Mouse (Mus musculus) small intestine, adult 2 months (tissue): ENCODE results near the gene Zc2hc1b.

Source experiments
- CTCF ChIP-seq: fragments of 200-500 bp; IDR thresholded peaks from 2 replicates; pipeline ENCODE4 v1.5.1; 2012; ENCODE audit warnings: low read depth, mild to moderate bottlenecking, control low read depth, inconsistent platforms, low read length, moderate library complexity, mixed read lengths; ENCODE audit not compliant: insufficient replicate concordance, insufficient read length; ENCODE audit errors: extremely low read depth
- POLR2A ChIP-seq: fragments of 200-500 bp; IDR thresholded peaks from 2 replicates; pipeline ENCODE4 v1.6.1; 2012; ENCODE audit warnings: low read depth, mild to moderate bottlenecking, control low read depth, inconsistent platforms, low read length, moderate library complexity

DNA sequence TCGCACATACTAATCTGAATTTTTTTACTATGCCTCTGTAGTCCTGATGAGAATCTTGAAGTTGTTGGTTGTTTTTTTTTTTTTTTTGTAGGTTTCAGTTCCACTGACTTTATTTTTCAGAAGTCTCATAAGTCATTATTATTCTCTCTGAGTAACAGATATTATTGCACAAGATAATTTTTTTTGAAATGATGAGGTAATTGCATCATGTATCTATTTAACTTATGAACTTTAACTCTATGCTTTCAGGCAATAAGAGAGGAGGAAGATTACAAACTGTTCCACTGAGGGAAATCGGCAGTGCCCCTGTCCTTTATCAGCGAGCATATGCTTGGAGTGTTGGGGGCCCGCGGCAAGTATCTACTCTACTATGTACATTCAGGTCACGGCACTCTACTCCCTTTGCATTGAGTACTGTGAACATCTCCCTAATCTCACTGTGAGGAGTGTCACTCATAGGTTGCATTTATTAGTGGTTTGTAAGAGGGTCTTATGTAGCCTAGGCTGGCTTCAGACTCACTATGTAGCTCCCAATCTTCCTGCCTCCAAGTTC, 24.0 kb upstream of the Zc2hc1b start:
- TF ChIP-seq POLR2A, result no peak
- no peak for TF ChIP-seq CTCF
